Mouse (Mus musculus): ENCODE data around the gene Pros1. TPM values are rescaled to one million over a fixed set of nuclear protein-coding genes. Genes with fewer than 3 reads are reported as not detected.

Gene Pros1
- total RNA-seq (2021): 1 to 10 TPM; 8.5 to 9.5 TPM
- long read RNA-seq, experiment 1, transcript Pros1-201 (15 exons, 3,303 nt): major isoform, 18 of 21 reads
- long read RNA-seq, experiment 1, partial matches to known transcripts: 2 of 21 reads
- long read RNA-seq, experiment 1, other reads (novel, unspliced or antisense): 1 of 21 reads
- long read RNA-seq, experiment 2, transcript Pros1-201 (15 exons, 3,303 nt): major isoform, 13 of 13 reads
- long read RNA-seq, experiment 2, partial matches to known transcripts: 0 of 13 reads
- long read RNA-seq, experiment 2, other reads (novel, unspliced or antisense): 0 of 13 reads

- DNase-seq (ENCODE audit: low spot score in 2 of 2): peak in 1 of 2 experiments; percentile 44
- peak within 1 kb of the TSS; percentile 72 for H3K4me3 ChIP-seq
- H3K27ac ChIP-seq: peak within 1 kb of the TSS; percentile 90
- no peak for TF ChIP-seq CTCF (conservative IDR thresholded peaks at IDR 0.05)
These were observed at the start of gene Pros1 for GRCm38 (mm10) chr16:62854191-62855068. TSS of gene Pros1 (plus strand) at chr16:62854307.

GRCm38 (mm10) chr16:62804621-62805020 lies 49.5 kb upstream of the Pros1 start:
- TF ChIP-seq CTCF (conservative IDR thresholded peaks at IDR 0.05): no peak
- DNase-seq (ENCODE audit: low spot score in 2 of 2): no peak
- H3K27ac ChIP-seq: no peak overlapping the region
- no peak overlapping the region for H3K4me3 ChIP-seq

- no peak overlapping the region for H3K27ac ChIP-seq
- H3K4me3 ChIP-seq: no peak overlapping the region
- no peak for TF ChIP-seq CTCF (conservative IDR thresholded peaks at IDR 0.05)
- DNase-seq (ENCODE audit: low spot score in 2 of 2): no peak
These were observed 46.7 kb upstream of the Pros1 start for GRCm38 (mm10) chr16:62807249-62807979.

- no peak for DNase-seq (ENCODE audit: low spot score in 2 of 2)
- no peak for TF ChIP-seq CTCF (conservative IDR thresholded peaks at IDR 0.05)
These were observed 43.3 kb upstream of the Pros1 start for GRCm38 (mm10) chr16:62810855-62811254.

GRCm38 (mm10) chr16:62813790-62814189 lies 40.3 kb upstream of the Pros1 start:
- TF ChIP-seq CTCF (conservative IDR thresholded peaks at IDR 0.05): no peak
- no peak for DNase-seq (ENCODE audit: low spot score in 2 of 2)
- Histone ChIP-seq H3K4me3 (no peak overlapping the region), H3K27ac (no peak overlapping the region)

More at GRCm38 (mm10) chr16:62810855-62811254, 43.3 kb upstream of the Pros1 start:
- Histone ChIP-seq H3K27ac (no peak overlapping the region), H3K4me3 (no peak overlapping the region)

GRCm38 (mm10) chr16:62814491-62814890 lies 39.6 kb upstream of the Pros1 start, which contains the start of gene Stx19:
TSS of gene Stx19 (plus strand) at chr16:62814676.
- H3K27ac ChIP-seq: no peak within 1 kb of the TSS
- TF ChIP-seq CTCF (conservative IDR thresholded peaks at IDR 0.05): no peak
- H3K4me3 ChIP-seq: no peak within 1 kb of the TSS
- no peak for DNase-seq (ENCODE audit: low spot score in 2 of 2)

- no peak for TF ChIP-seq CTCF (conservative IDR thresholded peaks at IDR 0.05)
- DNase-seq (ENCODE audit: low spot score in 2 of 2): no peak
- no peak overlapping the region for H3K27ac ChIP-seq
- H3K4me3 ChIP-seq: no peak overlapping the region
These were observed 31.6 kb upstream of the Pros1 start for GRCm38 (mm10) chr16:62822472-62822871.

GRCm38 (mm10) chr16:62826156-62827001 lies 27.7 kb upstream of the Pros1 start:
- DNase-seq (ENCODE audit: low spot score in 2 of 2): peak; percentile 22 to 41
- H3K27ac ChIP-seq: no peak overlapping the region

GRCm38 (mm10) chr16:62832027-62832426 lies 22.1 kb upstream of the Pros1 start:
- TF ChIP-seq CTCF (conservative IDR thresholded peaks at IDR 0.05): no peak
- Histone ChIP-seq H3K27ac (no peak overlapping the region), H3K4me3 (no peak overlapping the region)
- no peak for DNase-seq (ENCODE audit: low spot score in 2 of 2)

More at GRCm38 (mm10) chr16:62826156-62827001, 27.7 kb upstream of the Pros1 start:
- peak; percentile 95 for TF ChIP-seq CTCF (conservative IDR thresholded peaks at IDR 0.05)
- H3K4me3 ChIP-seq: no peak overlapping the region

GRCm38 (mm10) chr16:62832481-62832880 lies 21.6 kb upstream of the Pros1 start:
- peak in 1 of 2 experiments; percentile 24 for DNase-seq (ENCODE audit: low spot score in 2 of 2)
- Histone ChIP-seq H3K4me3 (no peak overlapping the region), H3K27ac (no peak overlapping the region)
- peak; percentile 91 for TF ChIP-seq CTCF (conservative IDR thresholded peaks at IDR 0.05)

GRCm38 (mm10) chr16:62834016-62834735 lies 19.9 kb upstream of the Pros1 start:
- Histone ChIP-seq H3K4me3 (no peak overlapping the region), H3K27ac (no peak overlapping the region)
- no peak for TF ChIP-seq CTCF (conservative IDR thresholded peaks at IDR 0.05)
- DNase-seq (ENCODE audit: low spot score in 2 of 2): no peak

All from layer of hippocampus, adult 2 months (tissue).